Mouse (Mus musculus): ENCODE results near the gene Ap3d1. TPM values are rescaled to one million over a fixed set of nuclear protein-coding genes. Genes with fewer than 3 reads are reported as not detected.

The Ap3d1 gene
- polyA plus RNA-seq, 1 experiment, result 68.0 TPM

GRCm38 (mm10) chr10:80686617-80687016 is 55.4 kb downstream of the Ap3d1 start:
- H3K79me2 ChIP-seq (ENCODE audit: control insufficient read depth, insufficient read depth), result no peaks in the 10 kb centered on the region
- no peak overlapping the region for H3K4me2 ChIP-seq (ENCODE audit: low read depth)
- peaks cover 10% of the 10 kb centered on the region for H3K36me3 ChIP-seq (ENCODE audit: control insufficient read depth, insufficient read depth)
- H3K4me3 ChIP-seq, result no peak overlapping the region
- TF ChIP-seq E2F4 (IDR thresholded peaks at IDR 0.05; ENCODE audit: insufficient read depth) (no peak), TCF12 (IDR thresholded peaks at IDR 0.05; ENCODE audit: insufficient read depth, poor library complexity, severe bottlenecking) (no peak), SRF (IDR thresholded peaks at IDR 0.05; ENCODE audit: control insufficient read depth, insufficient read length, low read depth) (no peak), CEBPB (IDR thresholded peaks at IDR 0.05; ENCODE audit: insufficient read depth, poor library complexity, severe bottlenecking) (no peak), MAX (IDR thresholded peaks at IDR 0.05; ENCODE audit: low read depth) (no peak), MYOG (IDR thresholded peaks at IDR 0.05; ENCODE audit: control insufficient read depth in 1 of 3, insufficient read depth in 1 of 3, insufficient read length in 2 of 3, low read depth in 2 of 3) (no peak), REST (IDR thresholded peaks at IDR 0.05; ENCODE audit: insufficient read depth, insufficient read length) (no peak), POLR2A (IDR thresholded peaks at IDR 0.05; ENCODE audit: insufficient read length, low read depth) (no peak), USF1 (IDR thresholded peaks at IDR 0.05; ENCODE audit: low read depth) (no peak), MYOD1 (IDR thresholded peaks at IDR 0.05; ENCODE audit: control insufficient read depth in 1 of 3, insufficient read length in 2 of 3, low read depth in 2 of 3) (no peak), POLR2AphosphoS2 (IDR thresholded peaks at IDR 0.05; ENCODE audit: insufficient read length, low read depth) (no peak), TCF3 (IDR thresholded peaks at IDR 0.05; ENCODE audit: insufficient read length, low read depth) (no peak)
- no peak overlapping the region for H3ac ChIP-seq (ENCODE audit: control insufficient read depth, insufficient read length)
- no peaks in the 10 kb centered on the region for H3K27me3 ChIP-seq (ENCODE audit: control insufficient read depth, insufficient read depth, insufficient read length)

- no peak overlapping the region for H3K4me3 ChIP-seq
- H3K27me3 ChIP-seq (ENCODE audit: control insufficient read depth, insufficient read depth, insufficient read length), result no peaks in the 10 kb centered on the region
- no peaks in the 10 kb centered on the region for H3K79me2 ChIP-seq (ENCODE audit: control insufficient read depth, insufficient read depth)
- peaks cover 10% of the 10 kb centered on the region for H3K36me3 ChIP-seq (ENCODE audit: control insufficient read depth, insufficient read depth)
- TF ChIP-seq USF1 (IDR thresholded peaks at IDR 0.05; ENCODE audit: low read depth) (no peak), TCF12 (IDR thresholded peaks at IDR 0.05; ENCODE audit: insufficient read depth, poor library complexity, severe bottlenecking) (no peak), E2F4 (IDR thresholded peaks at IDR 0.05; ENCODE audit: insufficient read depth) (no peak), MYOD1 (IDR thresholded peaks at IDR 0.05; ENCODE audit: control insufficient read depth in 1 of 3, insufficient read length in 2 of 3, low read depth in 2 of 3) (no peak), MAX (IDR thresholded peaks at IDR 0.05; ENCODE audit: low read depth) (no peak), POLR2A (IDR thresholded peaks at IDR 0.05; ENCODE audit: insufficient read length, low read depth) (no peak)
- H3K4me2 ChIP-seq (ENCODE audit: low read depth), result no peak overlapping the region
- no peak overlapping the region for H3ac ChIP-seq (ENCODE audit: control insufficient read depth, insufficient read length)
These were observed 57.1 kb downstream of the Ap3d1 start for GRCm38 (mm10) chr10:80684984-80685383.

- Histone ChIP-seq H3K27me3 (ENCODE audit: control insufficient read depth, insufficient read depth, insufficient read length) (no peaks in the 10 kb centered on the region), H3K4me2 (ENCODE audit: low read depth) (no peak overlapping the region), H3K79me2 (ENCODE audit: control insufficient read depth, insufficient read depth) (no peaks in the 10 kb centered on the region), H3ac (ENCODE audit: control insufficient read depth, insufficient read length) (no peak overlapping the region), H3K4me3 (no peak overlapping the region), H3K36me3 (ENCODE audit: control insufficient read depth, insufficient read depth) (peaks cover 10% of the 10 kb centered on the region)
- TF ChIP-seq POLR2AphosphoS2 (IDR thresholded peaks at IDR 0.05; ENCODE audit: insufficient read length, low read depth), result no peak
- TF ChIP-seq TCF3 (IDR thresholded peaks at IDR 0.05; ENCODE audit: insufficient read length, low read depth), result no peak
- no peak for TF ChIP-seq TCF12 (IDR thresholded peaks at IDR 0.05; ENCODE audit: insufficient read depth, poor library complexity, severe bottlenecking)
- no peak for TF ChIP-seq E2F4 (IDR thresholded peaks at IDR 0.05; ENCODE audit: insufficient read depth)
- no peak for TF ChIP-seq MYOD1 (IDR thresholded peaks at IDR 0.05; ENCODE audit: control insufficient read depth in 1 of 3, insufficient read length in 2 of 3, low read depth in 2 of 3)
- TF ChIP-seq CEBPB (IDR thresholded peaks at IDR 0.05; ENCODE audit: insufficient read depth, poor library complexity, severe bottlenecking), result no peak
- TF ChIP-seq MAX (IDR thresholded peaks at IDR 0.05; ENCODE audit: low read depth), result no peak
- no peak for TF ChIP-seq POLR2A (IDR thresholded peaks at IDR 0.05; ENCODE audit: insufficient read length, low read depth)
- no peak for TF ChIP-seq MYOG (IDR thresholded peaks at IDR 0.05; ENCODE audit: control insufficient read depth in 1 of 3, insufficient read depth in 1 of 3, insufficient read length in 2 of 3, low read depth in 2 of 3)
- TF ChIP-seq REST (IDR thresholded peaks at IDR 0.05; ENCODE audit: insufficient read depth, insufficient read length), result no peak
- TF ChIP-seq SRF (IDR thresholded peaks at IDR 0.05; ENCODE audit: control insufficient read depth, insufficient read length, low read depth), result no peak
- TF ChIP-seq USF1 (IDR thresholded peaks at IDR 0.05; ENCODE audit: low read depth), result no peak
These were observed 57.9 kb downstream of the Ap3d1 start for GRCm38 (mm10) chr10:80684214-80684613.

- Histone ChIP-seq H3K4me3 (no peak overlapping the region), H3ac (ENCODE audit: control insufficient read depth, insufficient read length) (no peak overlapping the region), H3K27me3 (ENCODE audit: control insufficient read depth, insufficient read depth, insufficient read length) (no peaks in the 10 kb centered on the region), H3K79me2 (ENCODE audit: control insufficient read depth, insufficient read depth) (no peaks in the 10 kb centered on the region), H3K4me2 (ENCODE audit: low read depth) (no peak overlapping the region), H3K36me3 (ENCODE audit: control insufficient read depth, insufficient read depth) (peaks cover 10% of the 10 kb centered on the region)
- TF ChIP-seq CEBPB (IDR thresholded peaks at IDR 0.05; ENCODE audit: insufficient read depth, poor library complexity, severe bottlenecking), result no peak
- TF ChIP-seq REST (IDR thresholded peaks at IDR 0.05; ENCODE audit: insufficient read depth, insufficient read length), result no peak
- no peak for TF ChIP-seq MYOD1 (IDR thresholded peaks at IDR 0.05; ENCODE audit: control insufficient read depth in 1 of 3, insufficient read length in 2 of 3, low read depth in 2 of 3)
- no peak for TF ChIP-seq E2F4 (IDR thresholded peaks at IDR 0.05; ENCODE audit: insufficient read depth)
- TF ChIP-seq POLR2A (IDR thresholded peaks at IDR 0.05; ENCODE audit: insufficient read length, low read depth), result no peak
- no peak for TF ChIP-seq POLR2AphosphoS2 (IDR thresholded peaks at IDR 0.05; ENCODE audit: insufficient read length, low read depth)
- no peak for TF ChIP-seq MYOG (IDR thresholded peaks at IDR 0.05; ENCODE audit: control insufficient read depth in 1 of 3, insufficient read depth in 1 of 3, insufficient read length in 2 of 3, low read depth in 2 of 3)
- no peak for TF ChIP-seq TCF3 (IDR thresholded peaks at IDR 0.05; ENCODE audit: insufficient read length, low read depth)
- TF ChIP-seq USF1 (IDR thresholded peaks at IDR 0.05; ENCODE audit: low read depth), result no peak
These were observed 58.4 kb downstream of the Ap3d1 start for GRCm38 (mm10) chr10:80683647-80684046.

GRCm38 (mm10) chr10:80682003-80682402 is 60.1 kb downstream of the Ap3d1 start:
- no peak overlapping the region for H3ac ChIP-seq (ENCODE audit: control insufficient read depth, insufficient read length)
- no peak overlapping the region for H3K4me2 ChIP-seq (ENCODE audit: low read depth)
- no peak overlapping the region for H3K4me3 ChIP-seq
- peaks cover 10% of the 10 kb centered on the region for H3K36me3 ChIP-seq (ENCODE audit: control insufficient read depth, insufficient read depth)
- H3K27me3 ChIP-seq (ENCODE audit: control insufficient read depth, insufficient read depth, insufficient read length), result no peaks in the 10 kb centered on the region
- TF ChIP-seq REST (IDR thresholded peaks at IDR 0.05; ENCODE audit: insufficient read depth, insufficient read length) (no peak), E2F4 (IDR thresholded peaks at IDR 0.05; ENCODE audit: insufficient read depth) (no peak), POLR2A (IDR thresholded peaks at IDR 0.05; ENCODE audit: insufficient read length, low read depth) (no peak), SRF (IDR thresholded peaks at IDR 0.05; ENCODE audit: control insufficient read depth, insufficient read length, low read depth) (no peak)
- H3K79me2 ChIP-seq (ENCODE audit: control insufficient read depth, insufficient read depth), result no peaks in the 10 kb centered on the region

Measured in myocyte (in vitro differentiated cells).